Mouse (Mus musculus) kidney, adult 2 months (tissue): ENCODE measurements around the gene Sez6.

Experiments used
- CTCF ChIP-seq: fragments of 200-500 bp; conservative IDR thresholded peaks from 2 replicates; pipeline ENCODE4 v1.5.1; 2011; ENCODE audit warnings: low read depth, mild to moderate bottlenecking, control low read depth, low read length, moderate library complexity, mixed read lengths; ENCODE audit not compliant: insufficient read depth, insufficient read length
- POLR2A ChIP-seq: fragments of 200-500 bp; IDR thresholded peaks from one replicate; pipeline ENCODE4 v1.6.1; 2011; ENCODE audit warnings: low read depth, low read length, control low read depth

DNA sequence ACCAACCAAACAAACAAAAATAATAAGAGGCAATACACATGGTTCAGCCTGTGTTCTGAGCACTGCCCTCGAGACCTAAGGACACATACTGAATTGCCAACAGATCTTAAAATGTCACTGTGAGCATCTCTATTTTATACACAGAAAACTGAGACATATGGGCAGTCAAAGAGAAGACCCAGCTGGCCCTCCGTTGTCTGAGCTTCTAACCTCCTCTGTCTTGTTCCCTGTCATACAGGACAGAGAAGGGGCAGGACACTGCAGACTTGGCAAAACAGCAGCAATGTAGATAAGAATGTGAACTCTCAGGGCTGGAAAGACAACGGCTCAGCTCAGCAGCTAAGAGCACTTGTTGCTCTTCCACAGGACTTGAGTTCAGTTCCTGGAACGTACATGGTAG lies 22.1 kb upstream of the Sez6 start:
- TF ChIP-seq CTCF (no peak), POLR2A (no peak)
